In genomic region chr6:41764306-41764705, GRCm38 (mm10) we compare ENCODE assay signal across 50 mouse cellular contexts. TPM values are rescaled to one million over a fixed set of nuclear protein-coding genes. Genes with fewer than 3 reads are reported as not detected.
"Had no signal": no experiment of that assay in that cellular context is flagged by ENCODE, and none has a peak within 500 bp of the region (broad histone marks: within the 10 kb centered on the region; RNA-seq: fewer than 3 reads in every experiment).

No protein-coding gene starts in this region.

- DNase-seq: heart, postnatal 10 days; heart, postnatal 14 days; heart, postnatal 36 days; heart, postnatal 4 days; kidney, adult 11 months; kidney, adult 18-20 months; kidney, adult 2 months; kidney, adult 8-10 months; kidney, adult 9 months; kidney, postnatal 10 days; kidney, postnatal 14 days; kidney, postnatal 25 days; kidney, postnatal 36 days; kidney, postnatal 4 days; layer of hippocampus, adult 9-11 months; layer of hippocampus, postnatal 36 days had no signal

- H3K9me3 ChIP-seq: heart, embryonic 10.5 days; heart, embryonic 12.5 days; heart, embryonic 13.5 days; heart, embryonic 15.5 days; hindbrain, embryonic 10.5 days; hindbrain, embryonic 12.5 days; hindbrain, embryonic 13.5 days; hindbrain, embryonic 15.5 days; intestine, embryonic 15.5 days; kidney, embryonic 15.5 days had no signal

- H3K9ac ChIP-seq: heart, embryonic 12.5 days; heart, embryonic 13.5 days; heart, embryonic 15.5 days; hindbrain, embryonic 12.5 days; hindbrain, embryonic 13.5 days; hindbrain, embryonic 14.5 days; hindbrain, embryonic 15.5 days; intestine, embryonic 15.5 days; kidney, embryonic 15.5 days had no signal

- H3K4me3 ChIP-seq: heart, embryonic 10.5 days; heart, embryonic 12.5 days; heart, embryonic 13.5 days; heart, embryonic 15.5 days; hindbrain, embryonic 10.5 days; hindbrain, embryonic 12.5 days; hindbrain, embryonic 13.5 days; hindbrain, embryonic 15.5 days; intestine, embryonic 15.5 days; kidney, embryonic 15.5 days; layer of hippocampus, adult 2 months had no signal

- H3K4me1 ChIP-seq: heart, embryonic 10.5 days; heart, embryonic 12.5 days; heart, embryonic 13.5 days; heart, embryonic 15.5 days; hindbrain, embryonic 10.5 days; hindbrain, embryonic 12.5 days; hindbrain, embryonic 13.5 days; hindbrain, embryonic 15.5 days; intestine, embryonic 15.5 days; kidney, embryonic 15.5 days had no signal

- H3K36me3 ChIP-seq: heart, embryonic 10.5 days; heart, embryonic 12.5 days; heart, embryonic 13.5 days; heart, embryonic 15.5 days; hindbrain, embryonic 10.5 days; hindbrain, embryonic 12.5 days; hindbrain, embryonic 13.5 days; hindbrain, embryonic 15.5 days; intestine, embryonic 15.5 days; kidney, embryonic 15.5 days had no signal

- H3K27ac ChIP-seq: heart, embryonic 10.5 days; heart, embryonic 13.5 days; heart, embryonic 15.5 days; hindbrain, embryonic 10.5 days; hindbrain, embryonic 12.5 days; hindbrain, embryonic 13.5 days; hindbrain, embryonic 14.5 days; hindbrain, embryonic 15.5 days; hindbrain, postnatal 0 days; intestine, embryonic 15.5 days; kidney, embryonic 15.5 days; kidney, postnatal 0 days; layer of hippocampus, adult 2 months had no signal

- H3K4me2 ChIP-seq: heart, embryonic 11.5 days; heart, embryonic 12.5 days; heart, embryonic 13.5 days; heart, embryonic 15.5 days; hindbrain, embryonic 12.5 days; hindbrain, embryonic 13.5 days; hindbrain, embryonic 14.5 days; hindbrain, embryonic 15.5 days; intestine, embryonic 15.5 days; kidney, embryonic 15.5 days had no signal

- H3K27me3 ChIP-seq: heart, embryonic 12.5 days; heart, embryonic 13.5 days; heart, embryonic 15.5 days; hindbrain, embryonic 12.5 days; hindbrain, embryonic 13.5 days; hindbrain, embryonic 15.5 days; intestine, embryonic 15.5 days; kidney, embryonic 15.5 days had no signal

- ATAC-seq: hindbrain, embryonic 16.5 days; hindbrain, postnatal 0 days; inflammation-experienced regulatory T-cells, adult 6 months; intestine, embryonic 15.5 days; intestine, embryonic 16.5 days; intestine, postnatal 0 days had no signal

RNA-seq across cellular contexts. Expression of gene Olfr459, which starts 10.7 kb away (rescaled TPM):
- total RNA-seq: heart, postnatal 10 days; heart, postnatal 14 days; heart, postnatal 25 days; heart, postnatal 36 days; heart, postnatal 4 days; hematopoietic stem cell, adult 5-6 weeks; hindbrain, postnatal 0 days; layer of hippocampus, adult 18-20 months; layer of hippocampus, adult 2 months; layer of hippocampus, adult 8-10 months; layer of hippocampus, postnatal 10 days; layer of hippocampus, postnatal 14 days; layer of hippocampus, postnatal 25 days; layer of hippocampus, postnatal 36 days; left cerebral cortex, adult 18-20 months had no signal
- polyA plus RNA-seq: heart, embryonic 10.5 days; heart, embryonic 11.5 days; heart, embryonic 12.5 days; heart, embryonic 13.5 days; heart, embryonic 14.5 days; heart, embryonic 15.5 days; heart, embryonic 16.5 days; heart, postnatal 0 days; hindbrain, embryonic 10.5 days; hindbrain, embryonic 11.5 days; hindbrain, embryonic 12.5 days; hindbrain, embryonic 13.5 days; hindbrain, embryonic 14.5 days; hindbrain, embryonic 15.5 days; hindbrain, embryonic 16.5 days; hindbrain, postnatal 0 days; inflammation-experienced regulatory T-cells, adult 6 months; intestine, embryonic 15.5 days; intestine, embryonic 16.5 days; kidney, adult 2 months; kidney, embryonic 14.5 days; kidney, embryonic 15.5 days; kidney, embryonic 16.5 days; kidney, postnatal 0 days; large intestine, adult 2 months had no signal
